Mouse (Mus musculus) olfactory bulb, adult 2 months (tissue): ENCODE data around the gene Adgrg5.

Experiments used
- CTCF ChIP-seq: fragments of 200-500 bp; IDR thresholded peaks from 2 replicates; pipeline ENCODE4 v1.5.1; 2012; ENCODE audit warnings: low read depth, mild to moderate bottlenecking, low read length, moderate library complexity; ENCODE audit not compliant: insufficient read depth
- POLR2A ChIP-seq: fragments of 200-500 bp; IDR thresholded peaks from 2 replicates; pipeline ENCODE4 v1.6.1; 2012; ENCODE audit warnings: mild to moderate bottlenecking, low read depth, low read length, moderate library complexity; ENCODE audit not compliant: insufficient read depth

- TF ChIP-seq POLR2A, result no peak
- no peak for TF ChIP-seq CTCF
These were observed 1.3 kb upstream of the Adgrg5 start for GRCm38 (mm10) chr8:94922176-94922575.
